Mouse (Mus musculus): ENCODE measurements at regions not wholly inside any gene's neighbourhood (a gene's known extent, or its start where the extent isn't known, plus 50 kb on each side); places are given as distances from the start of the nearest gene placed in this dataset.

GRCm38 (mm10) chr8:92179327-92179726 lies 178.1 kb upstream of the Irx5 start:
- no peak for TF ChIP-seq POLR2A (IDR thresholded peaks at IDR 0.05; ENCODE audit: insufficient read length, low read depth)
- no peak for TF ChIP-seq MYOD1 (IDR thresholded peaks at IDR 0.05; ENCODE audit: control insufficient read depth in 1 of 3, insufficient read length in 2 of 3, low read depth in 2 of 3)
- no peak for TF ChIP-seq TCF3 (IDR thresholded peaks at IDR 0.05; ENCODE audit: insufficient read length, low read depth)
- TF ChIP-seq E2F4 (IDR thresholded peaks at IDR 0.05; ENCODE audit: insufficient read depth), result no peak
- no peak for TF ChIP-seq POLR2AphosphoS2 (IDR thresholded peaks at IDR 0.05; ENCODE audit: insufficient read length, low read depth)
- TF ChIP-seq MAX (IDR thresholded peaks at IDR 0.05; ENCODE audit: low read depth), result no peak
